Mouse (Mus musculus) liver, embryonic 15.5 days (tissue): ENCODE measurements around the gene Gm40460. TPM values are rescaled to one million over a fixed set of nuclear protein-coding genes. Genes with fewer than 3 reads are reported as not detected.

Experiments used
- polyA plus RNA-seq: library from polyadenylated mRNA; unstranded; fragments of >200 nt; fragmentation: Nextera tagmentation; extraction: Ambion mirVana; gene quantifications from 2 replicates; pipeline ENCODE4 v1.2.1, GENCODE M21; 2015

Gene Gm40460
- polyA plus RNA-seq, 1 experiment from 2014 or later, result not detected

Other genes starting within 250 kb of the Gm40460 start
- 66.1 and 70.2 TPM in 2 replicates for gene Mob2, start 180.0 kb downstream of the Gm40460 start, polyA plus RNA-seq
- gene Dusp8, start 145.2 kb downstream of the Gm40460 start, polyA plus RNA-seq, result 4.3 and 4.4 TPM in 2 replicates
- gene Gm45618, start 120.3 kb downstream of the Gm40460 start, polyA plus RNA-seq, result not detected in 2 replicates
- not detected in 2 replicates for gene Gm39115, start 105.0 kb downstream of the Gm40460 start, polyA plus RNA-seq
- gene Gm45337, start 96.5 kb downstream of the Gm40460 start, polyA plus RNA-seq, result not detected in 2 replicates
- not detected in 2 replicates for gene Gm29735, start 84.0 kb downstream of the Gm40460 start, polyA plus RNA-seq
- not detected in 2 replicates for gene Gm4553, start 75.3 kb downstream of the Gm40460 start, polyA plus RNA-seq
- not detected in 2 replicates for gene Krtap5-2, start 65.1 kb downstream of the Gm40460 start, polyA plus RNA-seq
- gene Gm10153, start 50.7 kb downstream of the Gm40460 start, polyA plus RNA-seq, result not detected in 2 replicates
- not detected in 2 replicates for gene Krtap5-3, start 39.7 kb downstream of the Gm40460 start, polyA plus RNA-seq
- gene Gm7579, start 29.2 kb downstream of the Gm40460 start, polyA plus RNA-seq, result not detected in 2 replicates
- gene Krtap5-5, start 11.1 kb downstream of the Gm40460 start, polyA plus RNA-seq, result not detected in 2 replicates
- not detected in 2 replicates for gene Gm2431, start 17.3 kb upstream of the Gm40460 start, polyA plus RNA-seq
- gene Gm4559, start 33.3 kb upstream of the Gm40460 start, polyA plus RNA-seq, result not detected in 2 replicates
- gene Krtap5-1, start 56.0 kb upstream of the Gm40460 start, polyA plus RNA-seq, result not detected in 2 replicates
- gene Krtap5-4, start 62.5 kb upstream of the Gm40460 start, polyA plus RNA-seq, result not detected in 2 replicates
- 1.9 and 2.1 TPM in 2 replicates for gene Ifitm10, start 132.7 kb upstream of the Gm40460 start, polyA plus RNA-seq
- gene Gm49369, start 141.6 kb upstream of the Gm40460 start, polyA plus RNA-seq, result 0.54 and 0.78 TPM in 2 replicates
- 377 and 446 TPM in 2 replicates for gene Ctsd, start 147.0 kb upstream of the Gm40460 start, polyA plus RNA-seq
- 0.13 TPM in 1 of 2 replicates, not detected in the other for gene Syt8, start 193.8 kb upstream of the Gm40460 start, polyA plus RNA-seq
- gene Tnni2, start 200.7 kb upstream of the Gm40460 start, polyA plus RNA-seq, result 17.6 and 29.3 TPM in 2 replicates
- 24.5 and 27.8 TPM in 2 replicates for gene Lsp1, start 219.7 kb upstream of the Gm40460 start, polyA plus RNA-seq